Mouse (Mus musculus) right cerebral cortex, postnatal 4 days (tissue): ENCODE data around the gene Pnpla2.

Experiments
- DNase-seq: peaks from one replicate; pipeline ENCODE4 v3.0.0-alpha.2; 2022

The Pnpla2 gene

DNA sequence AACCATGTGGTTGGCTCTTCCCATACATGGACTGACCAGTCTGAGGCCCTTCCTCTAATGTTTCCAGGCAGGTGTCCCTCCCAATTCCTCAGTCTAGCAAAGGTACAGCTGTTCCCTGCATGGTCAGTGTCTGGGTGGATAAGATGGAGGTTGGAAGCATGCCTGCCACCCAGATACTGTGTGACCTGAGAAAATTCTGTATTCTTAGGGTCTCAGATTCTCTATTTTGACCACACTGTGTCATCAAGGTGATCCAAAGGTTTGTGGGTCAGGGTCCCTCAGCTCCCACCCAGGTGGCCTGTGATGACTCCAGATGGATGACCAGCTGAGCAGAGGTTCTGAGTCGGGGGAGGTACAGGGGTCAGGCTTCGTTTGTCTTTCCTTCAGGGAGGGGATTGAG is 30.2 kb downstream of the Pnpla2 start:
- DNase-seq = no peak

DNA sequence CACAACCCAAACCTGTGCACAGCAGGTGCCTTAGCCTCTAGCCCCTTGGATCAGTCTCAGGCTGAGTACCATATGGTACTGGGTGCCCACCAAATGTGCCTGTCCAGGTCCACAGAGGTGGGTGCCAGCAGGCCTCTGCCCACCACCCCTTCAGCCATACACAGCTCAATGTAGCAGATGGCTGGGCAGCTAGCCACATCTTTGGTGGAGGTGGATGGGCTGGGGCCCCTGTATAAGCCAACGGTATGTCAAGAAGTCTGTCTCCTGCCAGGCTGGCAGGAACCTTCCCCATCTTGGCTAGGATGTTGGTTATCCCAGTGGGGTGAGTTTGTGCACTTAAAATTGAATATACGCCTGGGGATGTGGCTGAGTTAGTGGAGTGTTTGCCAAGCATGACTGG is 30.6 kb downstream of the Pnpla2 start:
- no peak for DNase-seq

DNA sequence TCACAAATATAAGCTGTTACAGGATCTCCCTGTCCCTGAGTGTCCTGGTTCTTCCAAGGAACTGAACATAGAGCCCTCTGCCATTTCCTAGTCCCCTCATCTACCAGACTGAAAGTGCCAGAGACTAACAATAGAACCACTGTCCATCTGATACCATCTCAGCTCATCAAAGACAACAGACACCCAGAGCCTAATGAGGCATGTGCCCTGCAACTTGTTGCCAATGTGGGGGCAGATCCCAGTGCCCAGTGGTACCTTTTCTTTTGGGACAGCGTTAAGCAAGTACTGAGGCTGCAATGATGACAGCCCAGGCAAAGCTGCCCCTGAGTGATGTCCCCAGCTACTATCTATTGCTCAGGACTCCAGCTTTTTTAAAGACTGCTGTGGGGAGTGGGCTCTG is 31.2 kb downstream of the Pnpla2 start:
- no peak for DNase-seq

DNA sequence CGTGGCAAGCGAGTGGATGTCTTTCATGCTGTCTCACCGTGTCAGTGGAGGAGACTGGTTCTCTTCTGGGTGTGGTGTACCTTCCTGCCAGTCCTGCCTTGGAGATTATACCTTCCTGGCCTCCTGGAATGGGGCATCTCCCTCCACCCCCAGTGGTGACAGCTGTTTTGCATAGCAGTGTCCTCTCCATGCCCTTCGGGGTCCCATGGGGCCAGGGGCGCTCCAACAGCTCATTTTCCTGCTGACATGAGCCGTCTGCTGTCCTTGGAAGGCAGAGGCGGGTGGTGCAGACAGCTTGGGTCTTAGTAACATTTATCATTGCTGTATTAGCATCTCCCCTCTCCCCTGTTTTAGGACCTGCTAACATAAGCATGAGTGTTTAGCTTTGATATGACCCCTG is 32.1 kb downstream of the Pnpla2 start:
- DNase-seq = no peak

DNA sequence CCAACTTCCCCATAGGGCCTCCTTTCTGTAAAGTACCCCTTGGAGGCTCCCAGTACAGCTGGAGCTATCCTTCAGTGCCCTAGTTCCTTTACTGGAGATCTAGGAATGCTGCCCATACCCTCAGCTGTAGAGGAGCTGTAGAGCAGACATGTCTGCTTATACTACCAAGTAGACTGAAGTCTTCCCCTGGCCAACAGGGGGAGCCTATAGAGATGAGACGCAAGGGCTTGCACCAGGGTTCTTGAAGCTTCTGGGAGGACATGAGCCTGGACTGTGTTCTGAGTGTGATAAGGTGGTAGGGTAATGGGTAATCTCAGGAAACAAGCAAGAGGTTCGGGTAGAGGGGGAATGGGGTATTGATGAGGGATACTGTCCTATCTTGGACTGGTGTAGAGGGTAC is 36.2 kb downstream of the Pnpla2 start:
- no peak for DNase-seq

DNA sequence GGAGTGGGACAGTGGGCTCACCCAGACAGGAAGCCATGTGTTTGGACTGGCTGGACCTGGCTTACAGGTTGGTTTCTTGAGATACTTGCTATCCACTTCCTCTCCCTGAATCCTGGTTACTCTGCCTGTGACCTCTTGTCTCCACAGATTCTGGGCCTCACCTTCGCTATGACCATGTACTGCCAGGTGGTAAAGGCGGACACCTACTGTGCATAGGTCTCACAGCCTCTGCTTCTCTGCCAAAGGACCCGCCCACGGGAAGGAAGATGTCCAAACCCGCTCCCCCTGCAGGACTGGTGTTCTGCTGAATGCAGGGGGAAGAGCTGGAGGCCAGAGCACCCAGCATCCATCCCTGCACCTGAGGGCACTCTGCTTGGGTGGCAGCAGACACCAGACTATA is 37.7 kb downstream of the Pnpla2 start:
- DNase-seq = no peak

DNA sequence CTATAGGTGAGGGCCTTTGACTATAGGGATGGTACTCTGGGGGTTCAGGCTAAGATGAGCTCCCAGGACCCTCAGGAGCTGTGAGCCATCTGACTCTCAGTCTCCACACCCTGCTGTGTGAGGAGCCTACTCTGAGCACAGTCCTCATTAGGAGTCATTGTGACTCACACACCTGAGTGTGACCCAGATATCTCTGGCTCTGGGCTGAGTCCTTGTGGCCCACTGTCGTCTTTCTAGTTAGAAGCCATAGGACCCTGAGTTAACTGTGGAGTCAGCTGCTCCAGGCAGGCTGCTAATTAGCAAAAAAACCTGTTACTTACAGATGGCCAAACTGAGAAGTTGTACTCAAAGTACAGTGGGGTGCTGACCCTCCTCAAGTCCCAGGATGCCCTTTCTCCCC is 38.7 kb downstream of the Pnpla2 start:
- no peak for DNase-seq

DNA sequence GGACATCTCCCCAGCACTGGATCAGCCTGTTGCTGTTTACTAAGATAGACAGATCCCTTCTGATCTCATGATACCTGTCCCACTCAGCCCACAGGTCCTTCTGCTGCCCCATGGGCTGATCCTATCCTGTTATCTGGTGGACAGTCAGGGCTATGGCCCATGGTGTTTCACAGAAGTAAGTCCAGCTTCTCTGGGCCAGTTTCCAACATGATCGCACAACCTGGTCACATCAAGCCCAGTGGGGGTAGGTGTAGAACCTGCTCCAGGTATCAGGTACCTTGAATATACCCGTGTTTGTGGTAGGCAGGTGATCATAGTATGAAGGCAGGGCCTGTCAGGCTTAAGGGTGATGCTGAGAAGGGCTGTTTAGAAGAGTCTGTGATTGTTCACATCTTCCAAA is 40.4 kb downstream of the Pnpla2 start:
- DNase-seq = no peak

DNA sequence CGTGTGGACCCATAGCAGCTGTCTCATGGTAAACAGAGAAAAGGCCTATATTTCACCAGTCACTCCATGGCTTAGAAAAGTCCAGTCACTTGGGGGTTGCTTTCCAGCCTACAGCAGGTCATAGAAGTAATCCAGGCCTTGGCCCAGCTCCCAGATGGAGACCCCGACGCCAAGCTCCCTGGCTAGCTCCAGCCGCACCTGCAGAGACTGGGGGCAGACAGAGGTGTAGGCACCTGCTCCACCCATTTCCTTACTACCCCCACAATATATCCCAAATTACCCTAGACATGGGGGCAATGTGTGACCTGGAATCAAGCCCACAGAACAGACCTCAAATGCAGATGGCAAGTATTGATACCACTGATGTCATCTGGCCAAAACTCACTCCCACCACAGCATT is 40.9 kb downstream of the Pnpla2 start:
- DNase-seq = no peak

DNA sequence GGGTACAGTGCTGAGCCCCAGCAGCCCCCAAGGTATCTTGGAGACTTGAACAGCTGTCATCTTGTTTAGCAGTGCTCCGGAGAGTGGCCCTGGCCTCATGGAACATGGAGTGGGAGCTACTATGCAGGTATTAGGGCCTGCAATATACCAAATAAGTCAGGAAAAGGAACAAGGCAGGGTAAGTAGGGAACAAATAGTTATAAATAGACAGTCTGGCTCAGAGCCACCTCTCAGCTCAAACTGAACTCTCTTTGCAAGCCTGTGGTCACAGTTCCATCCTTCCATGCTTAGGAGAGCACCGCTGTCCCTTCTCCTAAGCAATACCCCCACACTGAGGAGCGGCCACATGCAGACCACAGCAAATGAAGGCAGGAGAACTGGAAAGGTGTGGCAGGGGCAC is 42.6 kb downstream of the Pnpla2 start:
- DNase-seq = no peak

DNA sequence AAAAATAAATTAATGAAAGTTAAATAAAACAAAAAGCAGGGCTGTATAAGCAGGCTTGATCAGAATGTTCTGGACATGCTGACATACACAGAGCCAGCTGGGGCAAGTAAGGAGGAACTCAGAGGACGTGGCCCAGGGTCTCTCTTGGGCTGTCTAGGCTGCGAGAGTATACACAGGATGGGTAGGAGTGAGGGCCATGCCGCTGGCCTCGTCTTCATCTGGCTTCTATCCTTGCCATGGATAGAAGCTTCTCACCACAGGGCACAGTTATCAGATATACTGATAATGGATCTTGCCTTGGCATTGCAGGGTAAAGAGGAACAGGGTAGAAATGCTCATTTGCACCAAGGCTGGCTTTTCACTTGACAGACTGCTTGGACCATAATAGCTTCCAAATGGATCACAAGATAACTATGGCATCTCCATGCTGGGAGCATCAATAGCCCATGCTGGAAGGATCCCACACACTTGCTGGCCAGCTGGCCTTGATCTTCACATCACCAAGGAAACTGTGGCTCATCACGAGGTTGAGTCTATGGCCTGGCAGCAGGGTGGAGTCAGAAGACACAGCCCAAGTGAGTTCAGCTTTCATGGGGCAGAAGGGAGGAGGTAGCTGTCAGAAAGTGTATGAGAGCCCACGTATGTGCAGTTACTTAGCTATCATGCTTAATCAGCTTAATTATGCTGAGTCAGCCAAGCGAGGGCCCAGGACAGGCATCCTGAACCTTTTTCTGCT is 47.0 kb downstream of the Pnpla2 start:
- no peak for DNase-seq

DNA sequence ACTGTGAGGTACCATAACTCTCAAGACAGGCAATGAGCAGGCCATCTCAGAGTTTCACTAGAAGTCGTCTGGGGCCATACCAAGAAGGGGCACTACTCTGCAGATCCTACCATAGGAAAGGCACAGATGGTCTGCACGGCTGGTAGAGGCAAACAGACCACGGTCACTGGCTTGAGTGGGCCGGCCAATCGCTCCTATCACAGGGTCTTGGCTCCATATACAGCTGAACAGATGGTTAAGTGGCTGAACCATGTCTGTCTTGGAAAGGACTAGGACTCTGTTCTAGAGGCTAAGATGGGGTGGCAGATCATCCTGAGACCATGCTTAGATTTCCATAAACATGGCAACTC is 47.5 kb downstream of the Pnpla2 start:
- DNase-seq = no peak

DNA sequence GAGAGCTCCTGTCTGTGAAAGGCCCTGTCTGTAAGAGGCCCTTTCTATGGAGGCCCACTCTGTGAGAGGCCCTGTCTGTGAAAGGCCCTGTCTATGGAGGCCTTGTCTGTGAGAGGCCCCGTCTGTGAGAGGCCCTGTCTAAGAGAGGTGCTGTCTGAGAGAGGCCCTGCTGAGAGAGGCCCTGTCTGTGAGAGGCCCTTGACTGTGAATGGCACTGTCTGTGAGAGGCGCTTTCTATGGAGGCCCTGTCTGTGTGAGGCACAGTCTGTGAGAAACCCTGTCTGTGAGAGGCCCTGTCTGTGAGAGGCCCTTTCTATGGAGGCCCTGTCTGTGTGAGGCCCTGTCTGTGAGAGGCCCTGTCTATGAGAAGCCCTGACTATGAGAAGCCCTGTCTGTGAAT is 51.3 kb downstream of the Pnpla2 start:
- DNase-seq = no peak

DNA sequence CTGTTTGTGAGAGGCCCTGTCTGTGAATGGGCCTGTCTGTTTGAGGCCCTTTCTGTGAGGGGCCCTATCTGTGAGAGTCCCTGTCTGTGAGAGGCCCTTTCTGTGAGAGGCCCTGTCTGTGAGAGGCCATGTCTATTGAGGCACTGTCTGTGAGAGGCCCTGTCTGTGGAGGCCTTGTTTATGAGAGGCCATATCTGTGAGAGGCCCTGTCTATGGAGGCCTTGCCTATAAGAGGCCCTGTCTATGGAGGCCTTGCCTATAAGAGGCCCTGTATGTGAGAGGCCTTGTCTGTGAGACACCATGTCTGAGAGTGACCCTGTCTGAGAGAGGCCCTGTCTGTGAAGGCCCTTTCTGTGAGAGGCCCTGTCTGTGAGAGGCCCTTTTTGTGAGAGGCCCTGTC is 53.2 kb downstream of the Pnpla2 start:
- DNase-seq = no peak

DNA sequence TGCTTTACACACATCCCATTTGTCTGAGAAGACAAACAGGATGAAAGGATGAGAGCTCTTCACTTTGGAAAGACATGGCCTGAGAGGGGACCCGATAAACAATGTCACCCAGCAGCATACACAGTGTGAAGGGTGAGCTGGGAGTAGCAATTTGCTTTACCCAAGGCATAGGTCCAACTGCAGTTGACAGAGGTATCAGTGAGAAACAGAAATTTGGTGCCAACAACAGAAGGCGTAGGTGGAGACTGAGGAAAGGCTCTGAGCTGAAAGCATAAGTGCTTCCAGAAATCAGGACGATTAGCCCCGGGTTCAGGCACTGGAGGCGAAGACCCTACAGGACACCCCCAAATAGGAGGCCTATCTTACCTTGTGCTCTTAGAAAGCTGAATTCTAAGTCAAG is 55.2 kb downstream of the Pnpla2 start:
- DNase-seq = no peak
